Mouse (Mus musculus) cortical plate, adult 2 months (tissue): ENCODE results near the gene Gck.

Experiments
- CTCF ChIP-seq: fragments of 200-500 bp; IDR thresholded peaks from 2 replicates; pipeline ENCODE4 v1.5.1; 2011; ENCODE audit warnings: mild to moderate bottlenecking, control low read depth, low read length; ENCODE audit not compliant: insufficient read depth; ENCODE audit errors: extremely low read depth
- POLR2A ChIP-seq: fragments of 200-500 bp; IDR thresholded peaks from 2 replicates; pipeline ENCODE4 v1.6.1; 2011; ENCODE audit warnings: mild to moderate bottlenecking, low read length, control low read depth; ENCODE audit not compliant: insufficient read depth; ENCODE audit errors: extremely low read depth

DNA sequence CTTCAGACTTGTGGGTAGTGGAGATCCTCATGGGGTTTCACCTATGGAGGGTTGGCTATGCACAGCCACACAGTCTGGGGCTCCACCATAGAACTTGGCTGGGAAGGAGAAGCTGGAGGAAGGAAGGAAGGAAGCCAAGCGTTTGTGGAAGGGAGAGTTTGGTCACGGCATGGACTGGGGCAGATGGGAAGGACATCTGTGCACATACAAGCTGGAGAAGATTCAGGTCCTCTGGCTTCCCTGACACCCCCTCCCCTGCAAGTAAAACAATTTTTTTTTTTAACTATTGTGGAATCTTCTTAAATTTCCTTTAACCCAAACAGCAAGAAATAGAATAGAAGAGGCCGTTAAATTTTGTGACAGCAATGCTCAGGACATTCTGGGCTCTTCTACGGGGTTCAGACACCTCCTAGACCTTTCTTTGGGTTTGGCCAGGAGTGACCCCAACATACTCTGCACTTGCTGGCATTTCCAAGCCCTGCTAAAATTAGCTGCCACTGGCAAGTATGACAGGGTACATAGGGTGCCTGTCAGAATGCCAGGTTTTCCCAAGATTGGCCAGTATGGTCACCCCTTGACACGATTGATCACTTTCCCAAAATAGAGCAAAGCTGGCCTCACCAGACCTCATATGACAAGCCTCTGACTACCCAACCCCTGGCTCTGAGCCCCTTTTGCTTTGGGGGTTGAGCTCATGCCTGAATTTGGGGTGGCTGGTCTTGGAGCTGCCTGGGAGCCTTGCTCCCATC, 34.3 kb downstream of the Gck start:
- TF ChIP-seq CTCF (no peak), POLR2A (no peak)
